Mouse (Mus musculus): ENCODE measurements around the gene Gatad2b.
"Not testable (repeated sequence)": the region's sequence is repeated elsewhere in the genome, so short reads cannot be mapped to it uniquely, and the experiment has no call there.

The Gatad2b gene

DNA sequence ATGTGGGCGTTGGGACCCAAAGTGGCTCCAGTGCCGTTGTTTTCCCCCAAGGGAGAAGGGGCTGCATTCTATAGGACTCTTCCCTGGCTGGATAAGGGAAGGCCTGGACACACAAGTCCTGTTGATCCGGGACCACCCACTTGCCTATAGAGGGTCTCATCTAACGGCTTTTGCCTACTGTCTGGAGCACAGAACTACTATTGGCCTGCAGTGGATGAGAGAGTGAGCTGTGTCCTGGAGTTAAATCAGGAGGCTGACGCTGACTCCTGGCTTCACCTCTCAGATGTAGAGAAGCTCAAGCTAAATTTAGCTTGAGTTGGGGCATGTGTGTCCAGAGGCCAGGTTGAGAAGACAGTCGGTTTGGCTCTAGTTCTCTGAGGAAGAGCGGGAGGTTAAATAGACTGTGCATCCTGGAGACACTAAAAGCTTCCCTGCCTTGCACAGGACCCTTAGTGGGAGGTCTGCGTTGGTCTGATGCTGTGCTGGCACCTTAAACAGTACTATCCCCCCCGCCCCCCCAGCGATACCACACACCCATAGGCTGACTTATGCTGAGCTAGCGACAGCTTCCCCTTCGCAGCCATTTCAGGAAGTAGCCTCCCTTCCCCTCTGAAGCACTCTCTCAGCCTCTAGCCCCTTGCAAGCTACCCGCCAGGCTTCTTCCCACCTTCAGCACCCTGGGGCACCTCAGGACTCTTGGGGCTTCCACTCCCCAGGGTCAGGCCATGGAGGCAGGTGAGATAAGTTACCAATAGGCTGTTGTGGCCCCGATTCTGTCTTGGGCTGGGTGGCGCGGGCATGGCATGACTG lies 26.8 kb upstream of the Gatad2b start:
- peak; percentile 48 for DNase-seq (ENCODE audit: low read depth)

- no peak for DNase-seq (ENCODE audit: low read depth)
Observed at GRCm38 (mm10) chr3:90266901-90267775, 25.8 kb upstream of the Gatad2b start.

DNA sequence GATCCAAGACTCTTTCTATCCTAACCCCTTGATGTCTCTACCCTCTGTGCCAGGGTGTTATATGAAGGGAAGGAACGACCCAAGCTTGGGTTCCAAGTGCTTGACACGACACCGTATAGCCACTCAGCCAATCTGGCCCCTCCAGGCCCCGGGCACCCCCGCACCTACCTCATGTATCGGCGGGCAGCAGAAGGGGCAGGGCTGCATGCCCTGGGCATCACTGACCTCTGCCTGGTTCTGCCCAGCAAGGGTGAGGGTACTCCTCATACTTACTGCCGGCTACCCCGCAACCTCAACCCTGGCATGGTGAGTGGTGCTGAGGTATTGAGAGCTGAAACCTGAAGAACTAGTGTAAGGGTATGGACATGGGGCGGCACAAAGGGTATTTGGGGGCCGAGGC lies 24.8 kb upstream of the Gatad2b start:
- DNase-seq (ENCODE audit: low read depth), result no peak

GRCm38 (mm10) chr3:90268971-90269370 lies 24.0 kb upstream of the Gatad2b start:
- DNase-seq (ENCODE audit: low read depth), result no peak

DNA sequence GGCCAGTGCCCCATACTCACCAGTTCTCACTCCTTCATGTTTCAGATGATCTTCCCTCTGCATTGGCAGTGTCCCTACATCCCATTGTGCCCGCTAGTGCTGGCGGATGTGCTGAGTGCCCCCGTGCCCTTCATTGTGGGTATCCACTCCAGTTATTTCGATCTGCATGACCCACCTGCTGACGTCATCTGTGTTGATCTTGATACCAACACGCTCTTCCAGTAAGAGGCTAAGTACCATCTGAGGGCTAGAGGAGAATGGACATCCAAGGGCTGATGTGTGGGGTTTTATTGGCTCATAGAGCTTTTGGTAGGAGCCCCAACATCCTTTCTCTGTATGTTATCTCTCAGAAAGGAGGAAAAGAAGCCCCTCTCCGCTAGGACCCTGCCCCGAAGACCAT lies 22.2 kb upstream of the Gatad2b start:
- DNase-seq (ENCODE audit: low read depth), result no peak

- no peak for DNase-seq (ENCODE audit: low read depth)
Observed at GRCm38 (mm10) chr3:90272170-90272569, 20.8 kb upstream of the Gatad2b start.

- no peak for DNase-seq (ENCODE audit: low read depth)
Observed at GRCm38 (mm10) chr3:90273855-90274254, 19.1 kb upstream of the Gatad2b start.

- no peak for DNase-seq (ENCODE audit: low read depth)
Observed at GRCm38 (mm10) chr3:90275286-90275685, 17.7 kb upstream of the Gatad2b start.

DNA sequence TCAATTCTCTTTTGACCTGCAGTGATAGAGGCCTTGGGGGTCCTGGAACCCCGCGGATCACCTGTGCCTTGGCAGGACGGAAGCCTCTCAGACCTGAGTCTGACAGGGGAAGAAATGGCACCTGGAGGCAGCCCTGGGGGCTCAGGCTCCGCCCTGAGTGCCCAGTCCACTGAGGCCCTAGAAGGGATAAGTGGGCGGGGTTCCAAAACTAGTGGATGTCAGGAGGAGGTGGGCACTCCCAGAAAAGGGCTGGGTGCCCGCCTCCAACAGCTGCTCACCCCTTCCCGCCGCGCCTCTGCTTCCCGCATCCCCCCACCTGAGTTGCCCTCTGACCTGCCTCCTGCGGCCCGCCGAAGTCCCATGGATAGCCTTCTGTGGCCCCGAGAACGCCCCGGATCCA lies 16.1 kb upstream of the Gatad2b start:
- no peak for DNase-seq (ENCODE audit: low read depth)

DNA sequence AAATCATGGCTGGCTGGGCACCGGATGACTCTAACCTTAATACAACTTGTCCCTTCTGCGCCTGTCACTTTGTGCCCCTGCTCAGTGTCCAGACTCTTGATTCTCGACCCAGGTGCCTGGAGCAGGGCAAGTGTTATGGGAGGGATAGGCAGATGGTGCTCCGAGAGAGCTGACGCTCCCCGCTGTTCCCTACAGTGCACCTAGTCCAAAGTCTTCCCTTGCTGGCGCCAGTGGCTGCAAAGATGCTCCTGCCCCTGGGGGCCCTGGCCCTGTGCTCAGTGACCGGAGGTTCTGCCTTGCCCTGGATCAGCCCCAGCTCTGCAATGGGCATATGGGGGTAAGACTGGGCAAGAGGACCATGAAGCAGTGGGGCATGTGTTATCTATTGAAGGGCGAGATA lies 15.2 kb upstream of the Gatad2b start:
- DNase-seq (ENCODE audit: low read depth), result no peak

- no peak for DNase-seq (ENCODE audit: low read depth)
Observed at GRCm38 (mm10) chr3:90278211-90278610, 14.8 kb upstream of the Gatad2b start.

DNA sequence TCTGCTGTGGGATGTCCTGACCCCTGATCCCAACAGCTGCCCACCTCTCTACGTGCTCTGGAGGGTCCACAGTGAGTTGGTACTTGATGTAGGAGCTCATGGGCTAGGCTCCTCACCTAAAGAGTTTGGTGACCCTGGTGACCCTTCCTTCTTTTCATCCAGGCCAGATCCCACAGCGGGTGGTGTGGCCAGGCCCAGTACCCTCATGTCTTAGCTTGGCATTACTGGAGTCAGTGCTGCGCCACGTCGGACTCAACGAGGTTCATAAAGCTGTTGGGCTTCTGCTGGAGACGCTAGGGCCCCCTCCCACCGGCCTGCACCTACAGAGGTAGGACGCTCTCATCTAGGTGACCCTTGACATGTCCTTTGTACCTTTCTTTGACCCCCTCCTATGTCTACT lies 13.8 kb upstream of the Gatad2b start:
- no peak for DNase-seq (ENCODE audit: low read depth)

DNA sequence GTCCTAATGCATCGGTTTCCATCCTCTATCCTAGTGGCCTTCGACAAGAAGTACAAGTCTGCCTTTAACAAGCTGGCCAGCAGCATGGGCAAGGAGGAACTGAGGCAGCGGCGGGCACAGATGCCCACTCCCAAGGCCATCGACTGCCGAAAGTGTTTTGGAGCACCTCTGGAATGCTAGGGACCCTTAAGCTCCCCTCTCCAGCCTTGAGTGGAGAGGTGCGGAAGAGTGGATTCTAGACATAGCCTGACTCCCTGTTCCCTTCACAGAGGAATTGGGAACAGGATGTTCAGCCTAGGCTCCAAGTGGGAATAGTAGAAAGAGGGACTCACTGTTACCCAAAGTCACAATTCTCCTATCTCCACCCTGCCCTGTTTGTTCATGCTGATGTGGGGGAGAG lies 13.2 kb upstream of the Gatad2b start:
- DNase-seq (ENCODE audit: low read depth), result no peak

DNA sequence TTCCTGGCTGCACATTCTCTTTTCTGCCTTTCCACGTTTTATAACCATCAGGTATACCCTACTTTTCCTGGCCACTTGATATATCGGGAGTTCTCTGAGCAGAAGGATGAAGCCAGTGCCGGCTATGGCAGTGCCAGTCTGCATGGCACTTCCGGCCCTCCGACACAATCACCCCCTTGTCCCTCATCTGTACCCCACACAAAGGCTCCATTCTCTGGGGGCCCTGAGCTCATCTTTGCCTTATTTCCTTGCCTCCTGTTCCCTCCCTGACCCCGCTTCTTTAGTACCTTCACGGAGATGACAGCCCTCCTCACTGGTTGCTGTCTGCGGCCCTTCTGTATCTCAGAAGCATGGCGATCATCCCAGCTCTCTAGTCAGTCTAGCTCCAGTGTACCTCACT lies 12.3 kb upstream of the Gatad2b start:
- no peak for DNase-seq (ENCODE audit: low read depth)

DNA sequence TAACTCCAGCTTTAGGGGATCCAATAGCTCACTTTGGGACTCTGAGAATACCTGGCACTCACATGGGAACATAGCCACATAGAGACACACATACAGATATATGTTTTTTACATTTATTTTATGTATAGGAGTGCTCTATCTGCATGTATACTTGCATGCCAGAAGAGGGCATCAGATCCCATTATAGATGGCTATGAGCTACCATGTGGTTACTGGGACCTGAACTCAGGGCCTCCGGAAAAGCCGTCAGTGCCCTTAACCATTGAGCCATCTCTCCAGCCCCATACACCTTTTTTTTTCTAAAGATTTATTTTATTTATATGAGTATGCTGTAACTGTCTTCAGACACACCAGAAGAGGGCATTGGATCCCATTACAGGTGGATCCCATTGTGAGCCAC lies 8.8 kb upstream of the Gatad2b start:
- DNase-seq (ENCODE audit: low read depth), result no peak

DNA sequence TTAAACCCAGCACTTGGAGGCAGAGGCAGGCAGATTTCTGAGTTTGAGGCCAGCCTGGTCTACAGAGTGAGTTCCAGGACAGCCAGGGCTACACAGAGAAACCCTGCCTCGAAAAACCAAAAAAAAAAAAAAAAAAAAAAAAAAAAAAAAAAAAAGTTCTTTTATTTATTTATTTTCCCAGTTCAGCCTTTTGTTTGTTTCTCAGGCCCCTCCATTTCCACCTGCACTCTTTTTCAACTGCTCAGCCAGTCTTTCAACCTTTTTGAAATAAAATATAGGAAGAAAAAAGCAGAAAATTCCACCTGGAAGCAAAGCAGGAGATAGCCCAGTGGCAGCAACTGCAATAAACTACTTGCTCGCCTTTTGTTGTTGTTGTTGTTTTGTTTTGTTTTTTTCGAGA lies 3.6 kb upstream of the Gatad2b start:
- DNase-seq (ENCODE audit: low read depth), result not testable (repeated sequence)

DNA sequence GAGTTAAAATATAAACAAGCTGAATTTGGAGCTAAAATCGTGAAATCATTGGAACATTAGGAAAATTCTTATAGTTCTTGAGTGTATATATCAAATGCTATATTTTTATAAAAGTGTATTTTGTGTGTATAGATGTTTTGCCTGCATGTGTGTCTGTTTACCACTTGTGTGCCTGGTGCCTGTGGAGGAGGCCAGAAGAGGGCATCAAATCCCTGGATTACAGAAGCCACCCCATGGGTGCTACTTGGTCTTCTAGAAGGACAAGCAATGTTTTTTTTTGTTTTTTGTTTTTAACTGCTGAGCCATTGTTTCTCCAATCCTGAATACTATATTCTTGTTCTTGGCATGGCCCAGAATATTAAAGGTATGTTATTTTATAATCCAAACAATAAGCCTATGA lies 2.4 kb upstream of the Gatad2b start:
- DNase-seq (ENCODE audit: low read depth), result no peak

- DNase-seq (ENCODE audit: low read depth), result no peak
Observed at GRCm38 (mm10) chr3:90291982-90292344, 1.0 kb upstream of the Gatad2b start.

DNA sequence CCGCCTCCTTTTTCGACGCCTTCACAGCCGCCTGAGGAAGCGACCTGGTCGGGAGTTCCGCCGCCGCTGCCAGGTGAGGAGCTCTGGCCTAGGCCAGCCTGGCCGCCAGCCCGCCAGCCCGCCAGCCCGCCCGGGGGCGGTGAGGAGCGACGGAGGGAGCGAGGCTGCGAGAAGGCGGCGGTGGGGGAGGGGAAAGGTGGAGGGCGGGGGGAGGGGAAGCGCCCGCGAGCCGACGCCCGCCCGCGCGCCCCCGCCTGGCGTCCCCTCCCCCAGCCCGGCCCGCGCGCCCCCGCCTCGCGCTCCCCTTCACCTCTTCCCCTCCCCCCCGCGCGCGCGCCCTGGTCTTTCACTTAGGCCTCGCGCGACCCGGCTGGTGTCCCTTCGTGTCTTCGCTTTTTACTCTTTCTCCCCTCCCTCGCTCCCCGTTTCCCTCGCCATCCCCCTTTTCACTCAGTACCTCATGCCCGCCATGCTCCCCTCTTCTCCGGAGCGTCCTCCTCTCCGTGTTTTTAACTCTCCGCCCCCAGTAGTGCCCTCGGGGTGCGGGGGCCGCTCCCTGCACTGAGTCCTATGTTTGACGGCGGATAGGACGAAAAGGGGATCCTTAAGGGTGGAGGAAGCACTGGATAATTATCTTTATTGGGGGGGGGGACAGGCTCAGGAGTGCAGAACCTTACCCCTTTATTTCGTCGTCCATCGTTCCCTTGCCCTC lies 530 bp downstream of the Gatad2b start:
- peak; percentile 36 for DNase-seq (ENCODE audit: low read depth)

DNA sequence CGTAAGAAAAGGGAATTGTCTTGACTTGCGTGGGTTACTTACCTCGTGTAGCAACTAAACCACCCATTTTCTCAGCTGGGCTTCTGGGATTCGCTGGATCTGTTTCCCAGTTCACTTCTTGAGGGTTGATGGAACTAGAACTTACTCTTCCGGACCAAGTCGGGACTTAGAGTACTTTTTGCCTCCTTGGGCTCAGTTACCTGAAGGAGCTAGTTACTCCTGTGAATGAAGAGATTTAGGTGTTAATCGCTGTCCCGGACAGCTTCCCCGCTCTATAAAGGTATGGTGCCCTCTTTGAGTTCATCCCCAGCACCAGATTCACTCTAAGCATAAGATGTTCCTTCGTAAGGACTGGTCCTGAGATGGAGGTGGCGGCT lies 1.1 kb downstream of the Gatad2b start:
- DNase-seq (ENCODE audit: low read depth), result no peak

DNA sequence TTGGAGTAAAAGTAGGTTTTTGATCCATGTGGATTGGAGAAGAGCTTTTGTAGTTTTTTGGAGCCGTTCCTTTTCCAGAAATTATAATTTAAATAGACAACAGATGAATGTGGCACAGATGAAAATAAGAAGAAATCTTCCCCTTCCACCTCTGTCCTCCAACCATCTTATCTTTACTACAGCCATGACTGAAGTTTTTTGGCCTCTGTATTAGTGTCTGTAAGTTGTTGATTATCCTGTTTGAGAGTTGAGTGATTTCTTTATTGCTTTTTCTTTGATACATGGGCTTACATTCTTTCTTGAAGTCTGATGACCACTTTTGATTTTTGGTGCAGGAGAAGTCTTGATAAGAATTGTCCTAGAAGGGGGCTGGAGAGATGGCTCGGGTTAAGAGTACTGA lies 1.7 kb downstream of the Gatad2b start:
- DNase-seq (ENCODE audit: low read depth), result no peak

- DNase-seq (ENCODE audit: low read depth), result no peak
Observed at GRCm38 (mm10) chr3:90305801-90306200, 12.8 kb downstream of the Gatad2b start.

DNA sequence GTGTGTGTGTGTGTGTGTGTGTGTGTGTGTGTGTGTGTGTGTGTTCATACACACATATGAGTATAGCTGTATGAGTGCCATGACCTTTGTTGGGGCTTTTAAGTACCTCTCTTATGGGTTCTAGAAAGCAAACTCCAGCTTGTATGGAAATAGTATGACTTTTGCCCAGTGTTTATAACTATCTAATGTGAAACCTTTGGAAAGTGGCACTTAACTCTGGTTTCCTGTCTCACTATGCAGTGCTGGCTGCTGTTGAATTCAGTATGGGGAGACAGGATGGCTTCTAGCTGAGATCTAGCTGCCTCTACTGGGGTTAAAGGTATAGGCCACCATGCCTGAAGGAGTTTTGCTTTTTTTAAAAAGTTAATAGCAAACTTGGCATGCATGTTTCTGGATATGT lies 16.6 kb downstream of the Gatad2b start:
- no peak for DNase-seq (ENCODE audit: low read depth)

Measured in c-Kit-positive CD71-negative TER-119-negative erythroid progenitor cells, embryonic 14.5 days (primary cell).